Mouse (Mus musculus) MEL (cell line): ENCODE data around the gene Traip. TPM values are rescaled to one million over a fixed set of nuclear protein-coding genes. Genes with fewer than 3 reads are reported as not detected.
"Not testable (repeated sequence)": the region's sequence is repeated elsewhere in the genome, so short reads cannot be mapped to it uniquely, and the experiment has no call there.

Source experiments
- DNase-seq: peaks from one replicate; pipeline ENCODE4 v3.0.0; 2011; ENCODE audit warnings: low read depth, low spot score
- H3K27ac ChIP-seq: 2 replicates; pipeline ENCODE4 v1.5.1; 2012; ENCODE audit warnings: low read depth, mild to moderate bottlenecking, control low read depth, low read length, moderate library complexity; ENCODE audit not compliant: control insufficient read depth
- H3K27me3 ChIP-seq, 2 experiments: fragments of 150-350 bp in 1 of 2; sonication (generic) in 1 of 2; 2 replicates each; pipeline ENCODE4 v1.6.1; 2012; ENCODE audit warnings: low read length in 2 of 2, mild to moderate bottlenecking in 2 of 2, improper control_type of control experiment in 1 of 2, moderate library complexity in 1 of 2; ENCODE audit not compliant: insufficient read depth in 2 of 2, control insufficient read depth in 1 of 2
- H3K36me3 ChIP-seq, 2 experiments: 2 replicates each; pipeline ENCODE4 v1.6.1; 2012 to 2014; ENCODE audit warnings: low read length in 2 of 2, improper control_type of control experiment in 1 of 2, inconsistent platforms in 1 of 2, mild to moderate bottlenecking in 1 of 2; ENCODE audit not compliant: insufficient read depth in 2 of 2, control insufficient read depth in 1 of 2
- H3K4me1 ChIP-seq, 2 experiments: fragments of 150-350 bp in 1 of 2; sonication (generic) in 1 of 2; 2 replicates each; pipeline ENCODE4 v1.6.1; 2012; ENCODE audit warnings: low read length in 2 of 2, improper control_type of control experiment in 1 of 2, mild to moderate bottlenecking in 1 of 2; ENCODE audit not compliant: insufficient read depth in 2 of 2, control insufficient read depth in 1 of 2
- H3K4me3 ChIP-seq, 2 experiments: fragments of 150-350 bp in 1 of 2; sonication (generic) in 1 of 2; 2 replicates each; pipeline ENCODE4 v1.5.1; 2012; ENCODE audit warnings: low read depth in 2 of 2, low read length in 2 of 2, mild to moderate bottlenecking in 2 of 2, moderate library complexity in 2 of 2, control low read depth in 1 of 2, improper control_type of control experiment in 1 of 2; ENCODE audit not compliant: control insufficient read depth in 1 of 2, insufficient read depth in 1 of 2
- H3K79me2 ChIP-seq: 2 replicates; pipeline ENCODE4 v1.6.1; 2012; ENCODE audit warnings: mild to moderate bottlenecking, low read length, moderate library complexity; ENCODE audit not compliant: control insufficient read depth, poor library complexity, insufficient read depth
- H3K9ac ChIP-seq: 2 replicates; pipeline ENCODE4 v1.6.1; 2012; ENCODE audit warnings: low read depth, mild to moderate bottlenecking, control low read depth, low read length, moderate library complexity; ENCODE audit not compliant: control insufficient read depth, poor library complexity, severe bottlenecking
- H3K9me3 ChIP-seq: fragments of 150-350 bp; sonication (generic); replicated peaks from 2 replicates; pipeline ENCODE4 v1.6.1; 2012; ENCODE audit warnings: mild to moderate bottlenecking, low read length, improper control_type of control experiment, moderate library complexity; ENCODE audit not compliant: insufficient read depth
- CHD1 ChIP-seq: IDR thresholded peaks from 2 replicates; pipeline ENCODE4 v1.6.1; 2012; ENCODE audit warnings: low read depth, mild to moderate bottlenecking, inconsistent platforms, low read length, improper control_type of control experiment
- CHD2 ChIP-seq: IDR thresholded peaks from 2 replicates; pipeline ENCODE4 v1.6.1; 2011; ENCODE audit warnings: low read length, improper control_type of control experiment
- CTCF ChIP-seq, 3 experiments: IDR thresholded peaks in 2 of 3; conservative IDR thresholded peaks in 1 of 3; 2 replicates each; pipeline ENCODE4 v1.5.1; 2011 to 2012; ENCODE audit warnings: low read length in 3 of 3, low read depth in 2 of 3, mild to moderate bottlenecking in 2 of 3, improper control_type of control experiment in 1 of 3, inconsistent platforms in 1 of 3, mixed read lengths in 1 of 3, moderate library complexity in 1 of 3; ENCODE audit not compliant: control insufficient read depth in 1 of 3, insufficient read depth in 1 of 3, poor library complexity in 1 of 3, severe bottlenecking in 1 of 3
- ELF1 ChIP-seq: IDR thresholded peaks from 2 replicates; pipeline ENCODE4 v1.6.1; 2014; ENCODE audit warnings: low read depth, mild to moderate bottlenecking, inconsistent platforms, low read length, improper control_type of control experiment, moderate library complexity
- GABPA ChIP-seq: IDR thresholded peaks from 2 replicates; pipeline ENCODE4 v1.6.1; 2012; ENCODE audit warnings: low read depth, mild to moderate bottlenecking, inconsistent platforms, low read length, improper control_type of control experiment, moderate library complexity
- KAT2A ChIP-seq: conservative IDR thresholded peaks from 2 replicates; pipeline ENCODE4 v1.6.1; 2012; ENCODE audit warnings: low read depth, low read length, improper control_type of control experiment, inconsistent platforms
- MAFK ChIP-seq: IDR thresholded peaks from 2 replicates; pipeline ENCODE4 v1.6.1; 2011; ENCODE audit warnings: low read depth, mild to moderate bottlenecking, low read length, improper control_type of control experiment, borderline replicate concordance
- MYB ChIP-seq: IDR thresholded peaks from 2 replicates; pipeline ENCODE4 v1.6.1; 2011; ENCODE audit warnings: mild to moderate bottlenecking, low read depth, low read length, improper control_type of control experiment
- MYC ChIP-seq: IDR thresholded peaks from 2 replicates; pipeline ENCODE4 v1.6.1; 2011; ENCODE audit warnings: low read depth, mild to moderate bottlenecking, low read length, improper control_type of control experiment, moderate library complexity
- RAD21 ChIP-seq: IDR thresholded peaks from 2 replicates; pipeline ENCODE4 v1.6.1; 2011; ENCODE audit warnings: mild to moderate bottlenecking, low read depth, low read length, improper control_type of control experiment
- SMC3 ChIP-seq: IDR thresholded peaks from 2 replicates; pipeline ENCODE4 v1.6.1; 2011; ENCODE audit warnings: low read depth, low read length, improper control_type of control experiment
- TCF12 ChIP-seq: IDR thresholded peaks from 2 replicates; pipeline ENCODE4 v1.6.1; 2014; ENCODE audit warnings: low read depth, mild to moderate bottlenecking, inconsistent platforms, low read length, improper control_type of control experiment, moderate library complexity
- USF1 ChIP-seq: IDR thresholded peaks from 2 replicates; pipeline ENCODE4 v1.6.1; 2014; ENCODE audit warnings: low read depth, mild to moderate bottlenecking, inconsistent platforms, low read length, improper control_type of control experiment, moderate library complexity
- ZMIZ1 ChIP-seq: IDR thresholded peaks from 2 replicates; pipeline ENCODE4 v1.6.1; 2012; ENCODE audit warnings: low read depth, mild to moderate bottlenecking, inconsistent platforms, low read length, improper control_type of control experiment, moderate library complexity
- ZNF384 ChIP-seq: IDR thresholded peaks from 2 replicates; pipeline ENCODE4 v1.6.1; 2012; ENCODE audit warnings: low read depth, mild to moderate bottlenecking, inconsistent platforms, low read length, improper control_type of control experiment
- polyA plus RNA-seq, 2 experiments: library from polyadenylated mRNA; stranded (reverse) in 1 of 2; unstranded in 1 of 2; fragments of >175 nt in 1 of 2; fragments of >200 nt in 1 of 2; gene quantifications; 2 replicates each; pipeline versions ENCODE4 v1.2.1 to v1.2.4; 2012; ENCODE audit warnings: low replicate concordance in 2 of 2, low read depth in 1 of 2; ENCODE audit not compliant: insufficient read length in 2 of 2, insufficient read depth in 1 of 2, missing spikeins in 1 of 2
- total RNA-seq: library from RNA; depleted of rRNA; stranded (reverse); fragments of 300-350 nt; gene quantifications from 2 replicates; pipeline ENCODE4 v1.2.3, GENCODE M21; 2012; rRNA removed

The Traip gene
- total and polyA plus RNA-seq, 3 experiments, result 43.6 to 65.2 TPM; not detected in 1

- H3K9me3 ChIP-seq, H3K4me1 ChIP-seq, H3K9ac ChIP-seq, H3K27me3 ChIP-seq, H3K4me3 ChIP-seq, H3K36me3 ChIP-seq, H3K27ac ChIP-seq: not testable (repeated sequence)
- DNase-seq, result peak; percentile 47
- TF ChIP-seq RAD21 (peak; percentile 34), CTCF (IDR thresholded peaks at IDR 0.05 in 2 of 3, conservative IDR thresholded peaks at IDR 0.05 in 1 of 3; ENCODE audit: control insufficient read depth in 1 of 3, insufficient read depth in 1 of 3, low read depth in 2 of 3, low read length in 3 of 3, poor library complexity in 1 of 3, severe bottlenecking in 1 of 3) (peak in 2 of 3 experiments; percentile 22 to 52; a peak in 3 of 6 replicates), SMC3 (peak; percentile 51), ZNF384 (peak; percentile 58)
- H3K79me2 ChIP-seq, result peaks cover 20% of the 10 kb centered on the region
Measured at GRCm38 (mm10) chr9:108013577-108013976, 63.6 kb downstream of the Traip start.

- H3K79me2 ChIP-seq, result peaks cover 11% of the 10 kb centered on the region; the same call in 1 of the 2 replicates
- peaks cover 0 to 12% of the 10 kb centered on the region in 2 experiments; a peak in 2 of 4 replicates for H3K36me3 ChIP-seq
- no peaks in the 10 kb centered on the region for H3K27me3 ChIP-seq
- DNase-seq, result no peak
- no peak overlapping the region for H3K4me3 ChIP-seq
- no peak overlapping the region for H3K9ac ChIP-seq
- no peak overlapping the region for H3K27ac ChIP-seq
- H3K9me3 ChIP-seq, result no peaks in the 10 kb centered on the region
- H3K4me1 ChIP-seq, result no peaks in the 10 kb centered on the region
- no peak for TF ChIP-seq KAT2A
- no peak for TF ChIP-seq CHD2
- TF ChIP-seq TCF12, result no peak
- TF ChIP-seq MYC, result no peak
- TF ChIP-seq MYB, result no peak
- TF ChIP-seq MAFK, result no peak
- TF ChIP-seq ZMIZ1, result no peak
- TF ChIP-seq GABPA, result no peak
- no peak for TF ChIP-seq ELF1
- no peak for TF ChIP-seq CTCF (IDR thresholded peaks at IDR 0.05 in 2 of 3, conservative IDR thresholded peaks at IDR 0.05 in 1 of 3; ENCODE audit: control insufficient read depth in 1 of 3, insufficient read depth in 1 of 3, low read depth in 2 of 3, low read length in 3 of 3, poor library complexity in 1 of 3, severe bottlenecking in 1 of 3)
- no peak for TF ChIP-seq USF1
- no peak for TF ChIP-seq SMC3
Measured at GRCm38 (mm10) chr9:108017127-108017526, 67.2 kb downstream of the Traip start.

- Histone ChIP-seq H3K27me3 (no peaks in the 10 kb centered on the region), H3K79me2 (peaks cover 11% of the 10 kb centered on the region; the same call in 1 of the 2 replicates), H3K9ac (no peak overlapping the region), H3K4me1 (no peaks in the 10 kb centered on the region), H3K27ac (no peak overlapping the region), H3K4me3 (no peak overlapping the region), H3K9me3 (no peaks in the 10 kb centered on the region), H3K36me3 (peaks cover 0 to 11% of the 10 kb centered on the region in 2 experiments; a peak in 2 of 4 replicates)
- no peak for DNase-seq
- no peak for TF ChIP-seq CHD1
Measured at GRCm38 (mm10) chr9:108020741-108021140, 70.8 kb downstream of the Traip start.

Other genes with a start within 250 kb of the Traip start
- gene Sema3f, start 239.7 kb upstream of the Traip start, total RNA-seq, result not detected in 2 replicates
- gene Sema3f, start 239.7 kb upstream of the Traip start, polyA plus RNA-seq, result not detected
- 80.2 and 87.6 TPM in 2 replicates for gene Rbm5, start 179.1 kb upstream of the Traip start, total RNA-seq
- gene Rbm5, start 179.1 kb upstream of the Traip start, polyA plus RNA-seq, result 100 to 1,000 TPM; 125 to 143 TPM
- 54.2 and 55.8 TPM in 2 replicates for gene Rbm6, start 76.9 kb upstream of the Traip start, total RNA-seq
- 100 to 1,000 TPM in 1 of 2 experiments, 10 to 100 TPM in 1; 55.7 to 521 TPM for gene Rbm6, start 76.9 kb upstream of the Traip start, polyA plus RNA-seq
- gene Mon1a, start 62.0 kb upstream of the Traip start, total RNA-seq, result 10.1 and 11.5 TPM in 2 replicates
- 10 to 100 TPM in 1 of 2 experiments, not detected in 1; 13.5 TPM for gene Mon1a, start 62.0 kb upstream of the Traip start, polyA plus RNA-seq
- gene Mst1r, start 43.3 kb upstream of the Traip start, total RNA-seq, result 136 and 149 TPM in 2 replicates
- gene Mst1r, start 43.3 kb upstream of the Traip start, polyA plus RNA-seq, result 100 to 1,000 TPM in 1 of 2 experiments, not detected in 1; 133 TPM
- gene Actl11, start 21.7 kb upstream of the Traip start, total RNA-seq, result not detected in 2 replicates
- not detected for gene Actl11, start 21.7 kb upstream of the Traip start, polyA plus RNA-seq
- 0.08 and 0.39 TPM in 2 replicates for gene Camkv, start 14.5 kb upstream of the Traip start, total RNA-seq
- gene Camkv, start 14.5 kb upstream of the Traip start, polyA plus RNA-seq, result under 1 TPM in 1 of 2 experiments, not detected in 1; 0.14 TPM
- 15.8 and 18.1 TPM in 2 replicates for gene Uba7, start 25.4 kb downstream of the Traip start, total RNA-seq
- 10 to 100 TPM in 1 of 2 experiments, not detected in 1; 44.1 TPM for gene Uba7, start 25.4 kb downstream of the Traip start, polyA plus RNA-seq
- gene Gm20661, start 32.9 kb downstream of the Traip start, total RNA-seq, result 0.26 and 0.35 TPM in 2 replicates
- under 1 TPM in 1 of 2 experiments, not detected in 1; 0.85 TPM for gene Gm20661, start 32.9 kb downstream of the Traip start, polyA plus RNA-seq
- gene Inka1, start 35.7 kb downstream of the Traip start, total RNA-seq, result 54.1 and 65.3 TPM in 2 replicates
- gene Inka1, start 35.7 kb downstream of the Traip start, polyA plus RNA-seq, result 10 to 100 TPM in 1 of 2 experiments, not detected in 1; 60.7 TPM
- gene Cdhr4, start 42.4 kb downstream of the Traip start, total RNA-seq, result 0.65 and 1.5 TPM in 2 replicates
- gene Cdhr4, start 42.4 kb downstream of the Traip start, polyA plus RNA-seq, result 1 to 10 TPM in 1 of 2 experiments, not detected in 1; 4.4 TPM
- 0.62 and 0.73 TPM in 2 replicates for gene Gm20662, start 46.2 kb downstream of the Traip start, total RNA-seq
- 1 to 10 TPM in 1 of 2 experiments, not detected in 1; 1.2 TPM for gene Gm20662, start 46.2 kb downstream of the Traip start, polyA plus RNA-seq
- gene Ip6k1, start 52.4 kb downstream of the Traip start, total RNA-seq, result 35.5 and 37.2 TPM in 2 replicates
- 10 to 100 TPM; 31.8 to 59.1 TPM for gene Ip6k1, start 52.4 kb downstream of the Traip start, polyA plus RNA-seq
- 38.1 and 50.4 TPM in 2 replicates for gene Gmppb, start 99.1 kb downstream of the Traip start, total RNA-seq
- gene Gmppb, start 99.1 kb downstream of the Traip start, polyA plus RNA-seq, result 10 to 100 TPM in 1 of 2 experiments, not detected in 1; 26.2 TPM
- gene Amigo3, start 103.0 kb downstream of the Traip start, total RNA-seq, result 1.2 and 2.2 TPM in 2 replicates
- gene Amigo3, start 103.0 kb downstream of the Traip start, polyA plus RNA-seq, result 1 to 10 TPM in 1 of 2 experiments, not detected in 1; 3.4 TPM
- gene Mst1, start 130.3 kb downstream of the Traip start, total RNA-seq, result 1.6 and 4.6 TPM in 2 replicates
- 1 to 10 TPM in 1 of 2 experiments, not detected in 1; 10.0 TPM for gene Mst1, start 130.3 kb downstream of the Traip start, polyA plus RNA-seq
- 24.9 and 28.5 TPM in 2 replicates for gene Rnf123, start 133.2 kb downstream of the Traip start, total RNA-seq
- gene Rnf123, start 133.2 kb downstream of the Traip start, polyA plus RNA-seq, result 10 to 100 TPM in 1 of 2 experiments, not detected in 1; 74.8 TPM
- 57.5 and 76.1 TPM in 2 replicates for gene Apeh, start 144.5 kb downstream of the Traip start, total RNA-seq
- gene Apeh, start 144.5 kb downstream of the Traip start, polyA plus RNA-seq, result 10 to 100 TPM in 1 of 2 experiments, not detected in 1; 69.0 TPM
- gene Bsn, start 240.2 kb downstream of the Traip start, total RNA-seq, result 2.7 and 3.5 TPM in 2 replicates
- 1 to 10 TPM in 1 of 2 experiments, not detected in 1; 5.6 TPM for gene Bsn, start 240.2 kb downstream of the Traip start, polyA plus RNA-seq